Mouse (Mus musculus) brain, embryonic 14.5 days (tissue): Measurements from ENCODE around the gene Arl16.

Source experiments
- CTCF ChIP-seq: fragments of 200-500 bp; IDR thresholded peaks from 2 replicates; pipeline ENCODE4 v1.5.1; 2012; ENCODE audit warnings: inconsistent platforms, mild to moderate bottlenecking, moderate library complexity, borderline replicate concordance; ENCODE audit not compliant: insufficient read depth, insufficient read length; ENCODE audit errors: extremely low read depth
- POLR2A ChIP-seq: fragments of 200-500 bp; IDR thresholded peaks from 2 replicates; pipeline ENCODE4 v1.6.1; 2012; ENCODE audit warnings: mild to moderate bottlenecking, inconsistent platforms, borderline replicate concordance; ENCODE audit not compliant: poor library complexity, insufficient read depth, insufficient read length, severe bottlenecking; ENCODE audit errors: extremely low read depth

DNA sequence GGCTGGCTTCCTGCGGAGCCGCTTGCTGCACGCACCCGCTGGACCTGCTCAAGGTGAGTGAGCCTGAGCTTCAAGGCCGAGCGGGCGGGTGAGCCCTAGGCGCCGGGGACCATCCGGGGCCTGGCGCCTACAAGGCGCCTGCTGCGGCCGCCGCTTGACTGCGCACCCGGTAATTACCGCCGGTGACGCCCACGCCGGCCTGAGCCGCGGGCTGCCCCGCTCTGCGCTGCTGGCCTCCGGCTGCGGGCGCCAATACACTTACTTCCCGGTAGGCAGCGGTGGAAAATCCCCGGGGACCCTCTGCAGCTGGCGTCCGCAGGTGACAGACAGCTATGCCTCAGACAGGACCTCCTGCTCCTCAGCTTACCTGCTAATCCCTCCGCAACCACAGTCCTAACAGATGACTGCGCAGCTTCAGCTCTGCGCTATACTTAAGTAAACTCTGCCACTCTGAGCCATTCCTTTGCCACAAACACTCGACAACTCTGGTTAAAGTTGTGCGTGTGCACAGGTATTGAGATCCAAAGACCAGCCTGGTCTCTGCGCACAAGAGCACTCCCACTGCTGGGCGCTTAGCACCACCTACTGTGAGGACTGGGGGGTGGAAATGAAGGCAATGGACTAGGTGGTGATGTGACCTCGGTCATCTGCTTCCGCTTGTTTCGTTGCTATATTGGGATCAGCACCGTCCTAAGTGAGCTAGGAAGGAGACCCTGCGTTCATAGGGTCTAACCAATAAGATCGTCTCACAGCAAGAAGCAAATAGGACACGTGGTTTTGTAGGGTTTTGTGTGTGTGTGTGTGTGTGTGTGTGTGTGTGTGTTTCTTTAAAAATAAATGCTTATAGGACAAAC is 24.8 kb upstream of the Arl16 start:
- no peak for TF ChIP-seq POLR2A
- TF ChIP-seq CTCF, result no peak
